Mouse (Mus musculus) central nervous system, embryonic 11.5 days (tissue): Measurements from ENCODE around the gene Plcd4. TPM values are rescaled to one million over a fixed set of nuclear protein-coding genes. Genes with fewer than 3 reads are reported as not detected.

Source experiments
- polyA plus RNA-seq: library from polyadenylated mRNA; depleted of rRNA; stranded (reverse); fragments of >200 nt; gene quantifications from 2 replicates; pipeline ENCODE4 v1.2.3, GENCODE M21; 2012; rRNA removed

The Plcd4 gene
- 0.37 and 0.67 TPM in 2 replicates for polyA plus RNA-seq

GRCm38 (mm10) chr1:74542451-74542961, at the start of gene Plcd4:
Gene Plcd4 (plus strand): TSS chr1:74542888.

GRCm38 (mm10) chr1:74505721-74506464, 36.8 kb upstream of the Plcd4 start, which contains the start of gene Cnot9:
Gene Cnot9 (plus strand): TSS chr1:74506058.

GRCm38 (mm10) chr1:74544184-74544583, 1.5 kb downstream of the Plcd4 start, which contains the start of gene Usp37:
Gene Usp37 (minus strand): TSS chr1:74544284.

GRCm38 (mm10) chr1:74587773-74588445, 45.2 kb downstream of the Plcd4 start, which contains the start of the genes Zfp142 and Bcs1l:
Gene Zfp142 (minus strand): TSS chr1:74588246.
Gene Bcs1l (plus strand): TSS chr1:74588289.

GRCm38 (mm10) chr1:74601267-74601962, 58.7 kb downstream of the Plcd4 start, which contains the start of the genes Rnf25 and Stk36:
Gene Rnf25 (minus strand): TSS chr1:74601397.
Gene Stk36 (plus strand): TSS chr1:74601445.

Other genes with a start within 250 kb of the Plcd4 start
- gene Tmbim1, start 237.3 kb upstream of the Plcd4 start, polyA plus RNA-seq: 2.8 and 7.5 TPM in 2 replicates
- 0.85 and 1.5 TPM in 2 replicates for gene Catip, start 180.8 kb upstream of the Plcd4 start, polyA plus RNA-seq
- gene Slc11a1, start 167.7 kb upstream of the Plcd4 start, polyA plus RNA-seq: 2.4 and 3.0 TPM in 2 replicates
- gene Ctdsp1, start 151.4 kb upstream of the Plcd4 start, polyA plus RNA-seq: 45.6 and 69.4 TPM in 2 replicates
- gene Vil1, start 133.5 kb upstream of the Plcd4 start, polyA plus RNA-seq: 0.14 and 0.15 TPM in 2 replicates
- gene Cnot9, start 36.8 kb upstream of the Plcd4 start, polyA plus RNA-seq: 54.9 and 74.0 TPM in 2 replicates
- 15.2 and 20.2 TPM in 2 replicates for gene Usp37, start 1.4 kb downstream of the Plcd4 start, polyA plus RNA-seq
- 12.1 and 21.0 TPM in 2 replicates for gene Zfp142, start 45.4 kb downstream of the Plcd4 start, polyA plus RNA-seq
- 16.8 and 17.9 TPM in 2 replicates for gene Bcs1l, start 45.4 kb downstream of the Plcd4 start, polyA plus RNA-seq
- gene Rnf25, start 58.5 kb downstream of the Plcd4 start, polyA plus RNA-seq: 82.2 and 101 TPM in 2 replicates
- 14.3 and 14.7 TPM in 2 replicates for gene Stk36, start 58.6 kb downstream of the Plcd4 start, polyA plus RNA-seq
- 47.9 and 54.3 TPM in 2 replicates for gene Ttll4, start 118.9 kb downstream of the Plcd4 start, polyA plus RNA-seq
- gene Cyp27a1, start 170.7 kb downstream of the Plcd4 start, polyA plus RNA-seq: 9.7 and 9.9 TPM in 2 replicates
- 0.29 and 0.35 TPM in 2 replicates for gene Prkag3, start 206.3 kb downstream of the Plcd4 start, polyA plus RNA-seq
- gene Wnt6, start 229.0 kb downstream of the Plcd4 start, polyA plus RNA-seq: 4.7 and 7.1 TPM in 2 replicates
- 0.70 and 0.94 TPM in 2 replicates for gene Wnt10a, start 248.6 kb downstream of the Plcd4 start, polyA plus RNA-seq